Mouse (Mus musculus) forelimb bud, embryonic 11.5 days (tissue): Measurements from ENCODE around the gene Zfhx3.
A peak's percentile ranks its signal among the peaks of the same experiment; 100 is the strongest.

ENCODE experiments used
- DNase-seq: peaks from one replicate; pipeline ENCODE4 v3.0.0-alpha.2; 2012; ENCODE audit warnings: low read depth, low spot score

Gene Zfhx3

GRCm38 (mm10) chr8:108743238-108743637 is 800.8 kb downstream of the Zfhx3 start:
- DNase-seq = no peak

- DNase-seq = no peak
These were observed 803.1 kb downstream of the Zfhx3 start for GRCm38 (mm10) chr8:108745551-108745950.

GRCm38 (mm10) chr8:108748095-108748494 is 805.7 kb downstream of the Zfhx3 start:
- no peak for DNase-seq

GRCm38 (mm10) chr8:108748851-108749376 is 806.5 kb downstream of the Zfhx3 start:
- no peak for DNase-seq

GRCm38 (mm10) chr8:108750806-108751205 is 808.4 kb downstream of the Zfhx3 start:
- DNase-seq = no peak

- DNase-seq = no peak
These were observed 812.1 kb downstream of the Zfhx3 start for GRCm38 (mm10) chr8:108754556-108754955.

GRCm38 (mm10) chr8:108755400-108756325 is 813.2 kb downstream of the Zfhx3 start:
- peak; percentile 48 for DNase-seq

GRCm38 (mm10) chr8:108759511-108760330 is 817.3 kb downstream of the Zfhx3 start:
- DNase-seq = peak; percentile 82

- no peak for DNase-seq
These were observed 818.3 kb downstream of the Zfhx3 start for GRCm38 (mm10) chr8:108760745-108761144.

- DNase-seq = no peak
These were observed 820.1 kb downstream of the Zfhx3 start for GRCm38 (mm10) chr8:108762567-108762966.

- DNase-seq = no peak
These were observed 822.2 kb downstream of the Zfhx3 start for GRCm38 (mm10) chr8:108764403-108765194.

- DNase-seq = no peak
These were observed 823.7 kb downstream of the Zfhx3 start for GRCm38 (mm10) chr8:108766102-108766501.

GRCm38 (mm10) chr8:108768051-108768450 is 825.6 kb downstream of the Zfhx3 start:
- no peak for DNase-seq

GRCm38 (mm10) chr8:108770334-108770733 is 827.9 kb downstream of the Zfhx3 start:
- no peak for DNase-seq

GRCm38 (mm10) chr8:108773436-108773835 is 831.0 kb downstream of the Zfhx3 start:
- DNase-seq = no peak

GRCm38 (mm10) chr8:108778063-108778462 is 835.6 kb downstream of the Zfhx3 start:
- no peak for DNase-seq

- DNase-seq = no peak
These were observed 836.1 kb downstream of the Zfhx3 start for GRCm38 (mm10) chr8:108778551-108778950.

GRCm38 (mm10) chr8:108780766-108781165 is 838.3 kb downstream of the Zfhx3 start:
- no peak for DNase-seq

- DNase-seq = no peak
These were observed 838.7 kb downstream of the Zfhx3 start for GRCm38 (mm10) chr8:108781192-108781591.

- no peak for DNase-seq
These were observed 840.7 kb downstream of the Zfhx3 start for GRCm38 (mm10) chr8:108783155-108783554.

GRCm38 (mm10) chr8:108788156-108788761 is 845.8 kb downstream of the Zfhx3 start:
- no peak for DNase-seq
